Comparison of ENCODE assay signal across 8 mouse cellular contexts in genomic region chr10:85598603-85599542, GRCm38 (mm10).
DNase-seq lines count a peak whose midpoint lies in the region; ATAC-seq and TF ChIP-seq lines count a peak whose summit lies in the region.

No protein-coding gene starts in this region.

- TF ChIP-seq POLR2A in limb, embryonic 14.5 days (IDR thresholded peaks at IDR 0.05; ENCODE audit: borderline replicate concordance, extremely low read depth, insufficient read depth, insufficient read length) = no peak

- DNase-seq in lung, postnatal 0 days (ENCODE audit: low spot score) = peak; percentile 7
- no peak for DNase-seq in lung, postnatal 36 days
- DNase-seq in embryo, embryonic 10.5 days (ENCODE audit: low spot score) = peak; percentile 63
- DNase-seq in limb, embryonic 14.5 days (ENCODE audit: low spot score) = no peak
- no peak for DNase-seq in spleen, postnatal 10 days (ENCODE audit: low spot score in 2 of 2)

- H3K9me3 ChIP-seq in lung, postnatal 0 days (ENCODE audit: low read length) = no peaks in the 10 kb centered on the region
- H3K9me3 ChIP-seq in heart, embryonic 11.5 days (replicated peaks; ENCODE audit: control insufficient read depth, low read length) = no peaks in the 10 kb centered on the region
- no peaks in the 10 kb centered on the region for H3K9me3 ChIP-seq in limb, embryonic 14.5 days (ENCODE audit: control insufficient read depth, low read length)
- no peaks in the 10 kb centered on the region for H3K9me3 ChIP-seq in neural tube, embryonic 15.5 days (replicated peaks)

- H3K27me3 ChIP-seq in lung, postnatal 0 days (replicated peaks; ENCODE audit: insufficient read depth, low read length) = no peaks in the 10 kb centered on the region
- H3K27me3 ChIP-seq in heart, embryonic 11.5 days (ENCODE audit: control insufficient read depth, insufficient read depth, low read length) = peaks cover 15% of the 10 kb centered on the region
- no peaks in the 10 kb centered on the region for H3K27me3 ChIP-seq in limb, embryonic 14.5 days (ENCODE audit: control insufficient read depth, insufficient read depth, low read length)
- H3K27me3 ChIP-seq in neural tube, embryonic 15.5 days (replicated peaks) = no peaks in the 10 kb centered on the region; the same call in 1 of the 2 replicates

- H3K27ac ChIP-seq in lung, postnatal 0 days (ENCODE audit: low read length) = no peak overlapping the region
- no peak overlapping the region for H3K27ac ChIP-seq in heart, embryonic 11.5 days (ENCODE audit: low read depth, low read length)
- H3K27ac ChIP-seq in limb, embryonic 14.5 days (replicated peaks; ENCODE audit: low read depth, low read length) = no peak overlapping the region
- peak overlapping the region; percentile 74 for H3K27ac ChIP-seq in neural tube, embryonic 15.5 days (replicated peaks)

- H3K4me1 ChIP-seq in lung, postnatal 0 days (ENCODE audit: insufficient read depth, low read depth, low read length) = no peaks in the 10 kb centered on the region; the same call in 1 of the 2 replicates
- H3K4me1 ChIP-seq in heart, embryonic 11.5 days (ENCODE audit: control insufficient read depth, insufficient read depth, low read length) = no peaks in the 10 kb centered on the region; the same call in 1 of the 2 replicates
- H3K4me1 ChIP-seq in limb, embryonic 14.5 days (ENCODE audit: control insufficient read depth, insufficient read depth, low read length) = no peaks in the 10 kb centered on the region; the same call in 1 of the 2 replicates
- peaks cover 17% of the 10 kb centered on the region for H3K4me1 ChIP-seq in neural tube, embryonic 15.5 days

- peak overlapping the region; percentile 57 for H3K4me2 ChIP-seq in lung, postnatal 0 days (replicated peaks; ENCODE audit: low read depth, low read length)
- H3K4me2 ChIP-seq in heart, embryonic 11.5 days = peak overlapping the region; percentile 88
- peak overlapping the region; percentile 88 for H3K4me2 ChIP-seq in limb, embryonic 14.5 days (replicated peaks; ENCODE audit: low read depth, low read length, severe bottlenecking)
- H3K4me2 ChIP-seq in neural tube, embryonic 15.5 days = peak overlapping the region; percentile 90

- H3K36me3 ChIP-seq in lung, postnatal 0 days (ENCODE audit: insufficient read depth, low read length) = no peaks in the 10 kb centered on the region
- no peaks in the 10 kb centered on the region for H3K36me3 ChIP-seq in heart, embryonic 11.5 days (ENCODE audit: control insufficient read depth, insufficient read depth, low read length)
- no peaks in the 10 kb centered on the region for H3K36me3 ChIP-seq in limb, embryonic 14.5 days (ENCODE audit: control insufficient read depth, insufficient read depth, low read length)
- H3K36me3 ChIP-seq in neural tube, embryonic 15.5 days = no peaks in the 10 kb centered on the region

- ATAC-seq in lung, postnatal 0 days = peak; percentile 54
- peak; percentile 52 for ATAC-seq in heart, embryonic 11.5 days (replicated peaks; ENCODE audit: insufficient number of reproducible peaks, low FRiP score, low TSS enrichment)
- ATAC-seq in limb, embryonic 14.5 days (ENCODE audit: low FRiP score, low read depth) = peak; percentile 60; the same call in 1 of the 2 replicates
- ATAC-seq in neural tube, embryonic 15.5 days (ENCODE audit: low FRiP score) = peak; percentile 81
- no peak for ATAC-seq in erythroblast, adult 5-6 weeks (replicated peaks; ENCODE audit: low FRiP score, poor library complexity, severe bottlenecking)

- peak overlapping the region; percentile 26 for H3K4me3 ChIP-seq in lung, postnatal 0 days (ENCODE audit: low read depth, low read length)
- H3K4me3 ChIP-seq in heart, embryonic 11.5 days (ENCODE audit: low read depth, low read length) = peak overlapping the region; percentile 47
- peak overlapping the region; percentile 45 for H3K4me3 ChIP-seq in limb, embryonic 14.5 days (replicated peaks; ENCODE audit: low read length)
- H3K4me3 ChIP-seq in neural tube, embryonic 15.5 days (replicated peaks) = peak overlapping the region; percentile 49

- WGBS in lung, postnatal 0 days = 2% methylated on average over 37 of the region's 41 CpGs
- 2% methylated on average over 41 of the region's 41 CpGs for WGBS in heart, embryonic 11.5 days (ENCODE audit: insufficient replicate concordance)
- under 1% methylated on average over 26 of the region's 41 CpGs for WGBS in limb, embryonic 14.5 days
- 1% methylated on average over 41 of the region's 41 CpGs for whole genome bisulfite sequencing in neural tube, embryonic 15.5 days

- TF ChIP-seq CTCF in lung, postnatal 0 days (IDR thresholded peaks at IDR 0.05) = no peak; the same call in 1 of the 2 replicates

- TF ChIP-seq EP300 in lung, postnatal 0 days (IDR thresholded peaks at IDR 0.05) = no peak

- no peak overlapping the region for H3K9ac ChIP-seq in lung, postnatal 0 days (replicated peaks; ENCODE audit: low read depth)
- peak overlapping the region; percentile 44 for H3K9ac ChIP-seq in heart, embryonic 11.5 days (ENCODE audit: low read depth, low read length)
- H3K9ac ChIP-seq in limb, embryonic 14.5 days (ENCODE audit: low read depth, low read length, severe bottlenecking) = peak overlapping the region; percentile 62
- H3K9ac ChIP-seq in neural tube, embryonic 15.5 days (replicated peaks) = peak overlapping the region; percentile 58

Comparison
In these comparisons a context has a peak if more than half of its experiments do, and no peak if none do; other contexts are left out.
1. DNase-seq: peak in lung, postnatal 0 days (single experiment) and embryo, embryonic 10.5 days (single experiment); none in lung, postnatal 36 days (single experiment), limb, embryonic 14.5 days (single experiment) and spleen, postnatal 10 days (0 of 2).
2. Peak in every context shown above with its lines, with median percentiles within 50 percentile points of each other: H3K4me2 ChIP-seq and H3K4me3 ChIP-seq.